17 mouse cellular contexts compared by ENCODE assay signal in the genomic region with DNA sequence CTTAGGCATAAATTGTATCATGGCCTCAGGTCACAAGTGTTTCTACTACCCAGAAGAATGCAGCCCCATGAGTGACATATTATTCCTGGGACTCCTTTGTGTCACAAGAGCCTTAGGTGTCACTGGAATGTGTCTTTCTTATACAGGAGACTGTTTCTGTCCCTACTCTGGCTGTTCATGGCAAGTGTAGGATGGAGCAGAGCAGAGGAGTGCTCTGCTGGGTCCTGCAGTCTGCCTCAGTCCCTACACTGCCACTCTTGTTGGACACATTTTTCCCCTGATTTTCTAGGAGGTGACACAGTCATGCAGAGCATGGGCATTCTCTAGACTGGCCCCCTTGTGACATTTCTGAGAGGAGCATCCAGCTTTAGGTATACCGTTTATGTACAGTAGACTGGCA.
"Had no signal": no experiment of that assay in that cellular context is flagged by ENCODE, and none has a peak within 500 bp of the region (broad histone marks: within the 10 kb centered on the region; RNA-seq: fewer than 3 reads in every experiment).

No protein-coding gene starts in this region.

- ATAC-seq: intestine, embryonic 15.5 days had no signal

- H3K4me2 ChIP-seq: intestine, embryonic 15.5 days; liver, embryonic 11.5 days; liver, embryonic 15.5 days; lung, embryonic 15.5 days; neural tube, embryonic 12.5 days had no signal

- H3K9ac ChIP-seq: intestine, embryonic 15.5 days; liver, embryonic 15.5 days; lung, embryonic 15.5 days; neural tube, embryonic 12.5 days had no signal

- H3K36me3 ChIP-seq: intestine, embryonic 15.5 days; limb, embryonic 10.5 days; liver, embryonic 15.5 days; lung, embryonic 15.5 days; neural tube, embryonic 12.5 days had no signal

- H3K27ac ChIP-seq: intestine, embryonic 15.5 days; left cerebral cortex, adult 2 months; limb, embryonic 10.5 days; liver, embryonic 15.5 days; lung, embryonic 15.5 days; macrophage; neural tube, embryonic 12.5 days had no signal

- DNase-seq: kidney, postnatal 25 days; lung, postnatal 14 days; retina, postnatal 1 day; right cerebral cortex, postnatal 4 days; spleen, adult 18-20 months; thymus, adult 18-20 months; thymus, postnatal 14 days had no signal

- H3K9me3 ChIP-seq: intestine, embryonic 15.5 days; limb, embryonic 10.5 days; liver, embryonic 15.5 days; lung, embryonic 15.5 days; megakaryocyte, embryonic 14.5 days; neural tube, embryonic 12.5 days had no signal

- H3K4me1 ChIP-seq: liver, embryonic 15.5 days; megakaryocyte, embryonic 14.5 days; neural tube, embryonic 12.5 days had no signal

- H3K27me3 ChIP-seq: intestine, embryonic 15.5 days; liver, embryonic 15.5 days; lung, embryonic 15.5 days; megakaryocyte, embryonic 14.5 days; neural tube, embryonic 12.5 days had no signal

- H3K4me3 ChIP-seq: intestine, embryonic 15.5 days; left cerebral cortex, adult 2 months; limb, embryonic 10.5 days; liver, embryonic 15.5 days; lung, embryonic 15.5 days; megakaryocyte, embryonic 14.5 days; myocyte; neural tube, embryonic 12.5 days had no signal
